Mouse (Mus musculus) midbrain, embryonic 10.5 days (tissue): ENCODE measurements at regions not wholly inside any gene's neighbourhood (a gene's known extent, or its start where the extent isn't known, plus 50 kb on each side); places are given as distances from the start of the nearest gene placed in this dataset.

Experiments
- DNase-seq: peaks from one replicate; pipeline ENCODE4 v3.0.0-alpha.2; 2017; ENCODE audit warnings: low spot score
- H3K27ac ChIP-seq: fragments of 300-500 bp; sonication (generic); replicated peaks from 2 replicates; pipeline ENCODE4 v1.5.1; 2016; ENCODE audit warnings: mild to moderate bottlenecking
- H3K27me3 ChIP-seq: fragments of 300-500 bp; sonication (generic); 2 replicates; pipeline ENCODE4 v1.6.1; 2016; ENCODE audit warnings: low read depth, mild to moderate bottlenecking; ENCODE audit not compliant: poor library complexity, severe bottlenecking
- H3K36me3 ChIP-seq: fragments of 300-500 bp; sonication (generic); 2 replicates; pipeline ENCODE4 v1.6.1; 2016; ENCODE audit warnings: mild to moderate bottlenecking, moderate library complexity
- H3K4me1 ChIP-seq: fragments of 300-500 bp; sonication (generic); 2 replicates; pipeline ENCODE4 v1.6.1; 2016
- H3K4me3 ChIP-seq: fragments of 300-500 bp; sonication (generic); 2 replicates; pipeline ENCODE4 v1.5.1; 2016; ENCODE audit warnings: mild to moderate bottlenecking, moderate library complexity
- H3K9me3 ChIP-seq: fragments of 300-500 bp; sonication (generic); replicated peaks from 2 replicates; pipeline ENCODE4 v1.6.1; 2016; ENCODE audit warnings: mild to moderate bottlenecking
- WGBS: fragments of 180-500 bp; shearing (Covaris S2); methylation state at CpG from one replicate; pipeline ENCODE4 v1.1.7; 2016; 5-methylcytosine and 5-hydroxymethylcytosine counted together

DNA sequence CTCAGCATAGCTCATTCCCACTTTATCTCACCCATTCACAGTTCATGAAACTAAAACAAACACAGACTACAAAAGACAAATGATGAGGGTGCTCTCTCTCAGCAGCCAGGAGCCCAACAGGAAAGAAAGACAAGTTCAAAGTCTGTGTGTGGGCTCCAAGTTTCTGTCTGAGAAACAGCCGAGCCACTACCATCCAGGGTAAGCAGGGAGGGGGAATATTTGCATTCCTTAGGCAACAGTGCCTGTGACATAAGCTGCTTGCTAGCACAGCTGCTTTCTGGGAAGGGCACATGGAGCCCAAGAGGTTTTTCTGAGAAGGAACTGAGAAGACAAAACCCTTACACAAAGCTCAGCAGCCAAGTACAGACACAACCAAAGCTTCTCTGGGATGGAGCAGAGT is 78.5 kb downstream of the Cmpk2 start:
- no peaks in the 10 kb centered on the region for H3K36me3 ChIP-seq
- H3K27me3 ChIP-seq = no peaks in the 10 kb centered on the region
- H3K4me1 ChIP-seq = peaks cover 24% of the 10 kb centered on the region
- no peaks in the 10 kb centered on the region for H3K9me3 ChIP-seq
- WGBS = 47% methylated on average over 1 of the region's 1 CpGs
- no peak for DNase-seq
- no peak overlapping the region for H3K4me3 ChIP-seq
- 0 out of 2 replicates have a peak overlapping the region, but pooled peaks have one; percentile 42 for H3K27ac ChIP-seq

DNA sequence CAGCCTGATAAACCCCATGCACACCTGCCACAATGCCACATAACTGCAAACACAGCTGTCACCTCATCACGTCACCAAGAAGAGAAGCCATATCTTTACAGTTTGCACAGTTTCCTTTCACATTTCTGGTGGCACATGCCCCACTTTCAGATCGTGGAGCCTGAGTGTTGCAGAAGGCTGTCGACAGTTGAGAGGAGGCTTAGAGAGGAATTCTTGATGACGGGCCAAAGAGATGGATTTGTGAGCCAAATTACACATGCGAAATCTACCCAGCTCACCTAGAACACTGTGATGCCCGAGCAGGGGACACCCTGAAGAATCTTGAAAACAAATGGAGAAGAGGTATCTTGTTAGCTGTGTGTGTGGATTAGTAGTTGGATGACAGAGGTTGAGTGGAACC is 77.4 kb downstream of the Cmpk2 start:
- peaks cover 26% of the 10 kb centered on the region for H3K4me1 ChIP-seq
- no peak overlapping the region for H3K27ac ChIP-seq
- 89% methylated on average over 6 of the region's 6 CpGs for WGBS
- no peaks in the 10 kb centered on the region for H3K36me3 ChIP-seq
- DNase-seq = no peak
- no peaks in the 10 kb centered on the region for H3K9me3 ChIP-seq
- H3K27me3 ChIP-seq = no peaks in the 10 kb centered on the region
- H3K4me3 ChIP-seq = no peak overlapping the region

DNA sequence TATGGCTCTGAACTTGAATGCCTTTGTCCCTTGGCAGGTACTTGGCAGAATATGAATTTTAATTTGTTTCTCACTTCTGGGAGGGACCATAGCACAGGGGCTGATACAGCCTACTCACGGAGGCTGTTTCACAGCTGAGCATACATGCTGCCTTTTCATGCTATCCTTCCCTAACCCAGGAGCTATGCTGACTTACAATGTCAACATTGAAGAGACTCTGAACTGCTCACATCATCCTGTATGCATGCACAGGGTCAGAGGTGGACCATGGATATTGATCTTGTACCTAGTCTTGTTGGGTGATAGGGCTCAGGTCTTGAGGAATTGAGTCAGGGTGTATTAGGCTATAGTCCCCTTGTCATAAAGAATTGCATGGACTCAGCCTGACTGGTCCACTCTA is 74.5 kb downstream of the Cmpk2 start:
- Histone ChIP-seq H3K4me3 (no peak overlapping the region), H3K9me3 (no peaks in the 10 kb centered on the region), H3K4me1 (peaks cover 26% of the 10 kb centered on the region), H3K27me3 (no peaks in the 10 kb centered on the region), H3K36me3 (no peaks in the 10 kb centered on the region), H3K27ac (0 out of 2 replicates have a peak overlapping the region, but pooled peaks have one; percentile 38)
- WGBS = 76% methylated on average over 1 of the region's 1 CpGs
- DNase-seq = no peak

DNA sequence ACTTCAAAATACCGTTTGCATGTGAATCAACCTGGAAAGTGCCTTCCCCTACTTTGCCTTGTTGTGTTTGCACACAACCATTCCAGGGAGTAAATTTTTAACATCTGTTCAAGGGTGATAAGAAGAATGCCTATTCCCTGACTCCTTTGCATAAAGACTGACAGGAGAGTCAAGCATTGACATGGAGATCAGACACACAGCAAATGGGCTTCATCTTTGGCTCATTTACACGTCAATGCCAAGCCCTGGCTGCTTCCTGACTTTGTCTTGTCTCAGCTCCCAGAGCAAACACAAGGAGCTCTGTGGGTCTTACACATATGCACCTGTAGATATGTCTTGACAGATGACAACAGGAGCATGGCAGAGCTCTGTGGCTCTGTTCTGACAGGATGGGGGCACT is 73.4 kb downstream of the Cmpk2 start:
- Histone ChIP-seq H3K27ac (no peak overlapping the region), H3K9me3 (no peaks in the 10 kb centered on the region), H3K4me3 (no peak overlapping the region), H3K4me1 (peaks cover 23% of the 10 kb centered on the region), H3K27me3 (no peaks in the 10 kb centered on the region), H3K36me3 (no peaks in the 10 kb centered on the region)
- 42% methylated on average over 2 of the region's 2 CpGs for WGBS
- no peak for DNase-seq

DNA sequence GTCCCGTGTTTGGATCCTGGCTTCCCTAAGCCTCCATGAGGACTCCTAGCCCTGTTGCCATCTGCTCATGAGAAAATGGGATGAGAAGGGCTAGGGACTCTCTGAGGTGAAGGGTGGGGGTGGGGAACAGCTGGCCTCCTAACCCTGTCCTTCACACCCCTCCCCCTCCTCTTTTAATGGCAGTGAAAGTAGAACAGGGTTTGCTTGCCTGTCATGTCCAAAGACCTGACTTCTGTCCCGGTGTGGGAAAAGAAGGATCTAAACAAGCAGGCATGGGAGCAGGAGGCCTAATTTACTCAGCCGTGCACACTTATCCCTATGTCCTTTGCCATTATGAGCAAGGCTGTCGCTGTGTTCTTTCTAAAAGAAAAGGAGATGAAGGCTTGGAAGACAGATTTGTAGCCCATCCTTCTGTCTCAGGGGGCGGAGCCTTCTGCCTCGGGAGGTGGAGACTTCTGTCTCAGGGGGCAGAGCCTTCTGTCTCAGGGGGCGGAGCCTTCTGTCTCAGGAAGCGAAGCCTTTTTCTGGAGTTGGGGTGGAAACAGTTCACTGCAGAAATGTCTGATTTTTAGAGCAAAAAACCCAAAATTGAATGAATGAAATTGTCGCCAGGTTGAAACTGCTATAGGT is 66.4 kb downstream of the Cmpk2 start:
- H3K4me1 ChIP-seq = peaks cover 31% of the 10 kb centered on the region
- peak overlapping the region; percentile 83 for H3K27ac ChIP-seq
- no peaks in the 10 kb centered on the region for H3K9me3 ChIP-seq
- DNase-seq = peak; percentile 33
- WGBS = 79% methylated on average over 9 of the region's 9 CpGs
- H3K27me3 ChIP-seq = no peaks in the 10 kb centered on the region
- no peaks in the 10 kb centered on the region for H3K36me3 ChIP-seq
- peak overlapping the region; percentile 9; the same call in 1 of the 2 replicates for H3K4me3 ChIP-seq

DNA sequence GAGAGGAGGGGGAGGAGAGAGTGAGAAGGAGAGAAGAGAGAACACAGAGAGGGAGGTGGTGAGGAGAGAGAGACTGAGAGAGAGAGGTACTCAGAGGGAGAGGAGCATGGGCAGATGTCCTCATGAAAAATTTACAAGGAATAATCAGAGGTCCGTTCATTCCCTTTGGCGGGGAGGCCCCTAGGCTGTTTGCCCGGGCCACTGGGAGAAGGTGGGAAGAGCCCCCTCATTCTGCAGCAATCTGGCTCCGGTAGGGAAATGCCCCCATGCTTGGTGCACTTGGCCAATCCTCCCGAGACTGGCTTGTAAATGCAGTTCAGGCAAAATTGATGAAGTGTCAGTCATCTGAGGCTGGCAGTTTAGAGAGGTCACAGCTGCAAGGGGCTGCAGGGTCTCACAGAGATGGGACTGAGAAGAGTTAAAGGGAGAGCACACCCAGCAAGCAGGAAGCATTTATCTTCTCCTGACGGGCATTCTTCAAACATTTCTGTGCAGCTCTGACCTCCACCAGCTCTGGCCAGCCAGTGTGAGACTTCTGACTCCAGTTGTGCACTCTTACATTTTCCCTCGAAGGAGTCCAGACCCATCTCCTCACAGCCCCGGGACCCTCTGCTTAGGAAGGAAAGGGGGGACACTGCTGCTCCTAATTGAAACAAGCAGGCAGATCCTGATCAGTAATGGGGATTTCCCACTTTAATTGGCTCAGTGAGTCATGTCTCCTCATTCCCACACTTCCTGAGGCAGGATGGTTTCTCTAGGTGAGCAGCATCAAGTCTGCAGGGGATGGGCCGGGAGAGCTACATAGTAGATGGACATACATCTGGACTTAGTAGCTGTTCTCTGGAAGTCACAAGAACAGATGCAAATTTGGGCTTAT is 65.5 kb downstream of the Cmpk2 start:
- Histone ChIP-seq H3K27ac (peak overlapping the region; percentile 83), H3K9me3 (no peaks in the 10 kb centered on the region), H3K4me3 (peak overlapping the region; percentile 9; the same call in 1 of the 2 replicates), H3K36me3 (no peaks in the 10 kb centered on the region), H3K27me3 (no peaks in the 10 kb centered on the region), H3K4me1 (peaks cover 31% of the 10 kb centered on the region)
- DNase-seq = peak; percentile 39
- WGBS = 56% methylated on average over 9 of the region's 9 CpGs

DNA sequence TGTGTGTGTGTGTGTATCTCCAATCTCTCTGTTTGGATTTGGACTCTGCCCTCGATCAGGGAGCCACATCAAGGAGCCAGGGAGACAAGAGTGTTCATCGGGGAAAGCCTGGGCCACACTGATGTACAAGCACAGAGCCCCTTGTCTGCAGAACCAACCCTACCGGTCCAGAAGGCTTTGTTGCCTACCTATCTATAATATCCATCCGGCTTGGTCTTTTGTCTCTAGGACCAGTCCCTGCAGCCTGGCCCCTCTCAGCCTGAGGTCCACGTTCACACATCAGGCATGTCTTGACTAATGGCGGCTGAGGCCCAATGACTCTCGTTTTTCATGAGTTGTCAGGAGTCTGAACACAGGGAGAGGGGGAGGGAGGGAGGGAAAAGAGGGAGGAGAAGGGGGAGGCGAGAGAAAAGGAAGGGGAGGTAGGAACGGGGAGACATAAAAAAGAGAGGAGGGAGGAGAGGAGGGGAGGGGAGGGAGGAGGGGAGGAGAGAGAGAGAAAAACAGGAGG is 64.7 kb downstream of the Cmpk2 start:
- DNase-seq = peak; percentile 37
- Histone ChIP-seq H3K27me3 (no peaks in the 10 kb centered on the region), H3K4me1 (peaks cover 31% of the 10 kb centered on the region), H3K27ac (peak overlapping the region; percentile 83), H3K36me3 (no peaks in the 10 kb centered on the region), H3K9me3 (no peaks in the 10 kb centered on the region), H3K4me3 (0 out of 2 replicates have a peak overlapping the region, but pooled peaks have one; percentile 9)
- WGBS = 55% methylated on average over 8 of the region's 9 CpGs

DNA sequence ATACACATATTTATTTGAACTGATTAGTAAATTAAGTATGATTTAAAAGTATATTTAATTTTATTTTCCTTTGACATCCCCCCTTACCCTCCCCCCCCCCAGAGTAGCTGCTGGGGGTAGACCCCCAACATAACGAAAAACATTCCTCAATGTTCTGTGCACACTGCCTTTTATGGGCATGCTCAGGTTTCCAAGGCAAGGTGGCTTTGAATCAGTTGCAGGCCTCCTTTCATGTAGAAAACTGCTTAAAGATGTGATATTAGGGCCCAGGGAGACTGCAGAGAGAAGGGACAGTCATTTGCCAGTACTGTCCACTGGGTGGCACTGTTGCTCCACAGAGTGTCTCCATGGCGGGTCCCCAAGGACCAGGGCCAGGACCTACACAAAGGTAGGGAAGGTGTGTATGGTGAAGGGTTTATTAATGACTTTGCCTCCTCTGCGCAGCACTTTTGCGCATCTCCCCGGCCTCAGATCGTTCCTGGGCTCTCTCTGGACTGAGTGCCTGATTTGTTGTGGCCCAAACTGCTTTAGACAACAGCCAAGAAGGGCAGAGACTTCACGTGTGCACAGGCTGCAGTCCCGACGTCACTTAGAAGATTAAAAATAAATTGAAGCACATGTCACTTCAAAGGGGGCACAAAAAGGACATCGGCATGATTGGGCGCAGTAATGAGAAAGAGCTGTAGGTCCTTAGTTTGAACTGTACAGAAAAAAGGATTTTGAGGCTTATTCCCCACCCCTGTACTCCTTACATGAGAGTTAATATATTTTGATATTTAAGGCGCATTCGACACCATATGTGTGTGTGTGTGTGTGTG is 64.0 kb downstream of the Cmpk2 start:
- 60% methylated on average over 13 of the region's 13 CpGs for WGBS
- 0 out of 2 replicates have a peak overlapping the region, but pooled peaks have one; percentile 9 for H3K4me3 ChIP-seq

DNA sequence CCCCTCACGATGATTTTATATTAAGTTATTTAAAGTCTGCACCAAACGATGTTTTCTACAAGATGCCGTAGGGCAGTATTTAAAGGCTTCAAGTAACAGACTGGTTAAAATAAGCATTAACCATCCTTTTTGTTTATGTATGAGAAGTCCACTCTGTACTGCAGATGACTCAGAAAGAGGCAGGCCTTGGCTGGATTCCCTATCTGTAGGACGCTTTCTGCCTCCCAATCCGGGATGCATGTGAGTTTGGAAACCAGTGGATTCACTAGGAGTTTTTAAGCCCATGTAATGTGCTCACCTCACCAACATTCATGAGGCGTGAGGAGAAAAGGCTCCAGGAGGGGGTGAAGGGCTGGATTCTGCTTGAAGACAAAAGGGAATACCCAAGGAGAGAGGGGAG is 63.1 kb downstream of the Cmpk2 start:
- 89% methylated on average over 6 of the region's 6 CpGs for WGBS
- no peak for DNase-seq
- Histone ChIP-seq H3K36me3 (no peaks in the 10 kb centered on the region), H3K27ac (no peak overlapping the region), H3K9me3 (no peaks in the 10 kb centered on the region), H3K27me3 (no peaks in the 10 kb centered on the region), H3K4me1 (peaks cover 35% of the 10 kb centered on the region), H3K4me3 (no peak overlapping the region)

More for the DNA sequence above, 64.0 kb downstream of the Cmpk2 start:
- H3K36me3 ChIP-seq = no peaks in the 10 kb centered on the region
- peak overlapping the region; percentile 83 for H3K27ac ChIP-seq
- H3K4me1 ChIP-seq = peaks cover 31% of the 10 kb centered on the region
- DNase-seq = peak; percentile 84
- no peaks in the 10 kb centered on the region for H3K9me3 ChIP-seq
- H3K27me3 ChIP-seq = no peaks in the 10 kb centered on the region
